Mouse (Mus musculus) kidney, embryonic 16.5 days (tissue): ENCODE results near the gene Rangap1. TPM values are rescaled to one million over a fixed set of nuclear protein-coding genes. Genes with fewer than 3 reads are reported as not detected.

Experiments used
- ATAC-seq: fragments of 200-750 bp; cut with Nextera tagmentation; 2 replicates; pipeline ENCODE4 v1.8.0; 2017; ENCODE audit warnings: moderate TSS enrichment; ENCODE audit not compliant: low FRiP score, low TSS enrichment
- H3K27ac ChIP-seq: fragments of 300-500 bp; sonication (generic); 2 replicates; pipeline ENCODE4 v1.5.1; 2014; ENCODE audit warnings: low read length
- H3K27me3 ChIP-seq: fragments of 300-500 bp; sonication (generic); 2 replicates; pipeline ENCODE4 v1.6.1; 2014; ENCODE audit warnings: low read length, control low read depth, mixed read lengths; ENCODE audit not compliant: insufficient read depth
- H3K36me3 ChIP-seq: fragments of 300-500 bp; sonication (generic); 2 replicates; pipeline ENCODE4 v1.6.1; 2014; ENCODE audit warnings: low read length, control low read depth, mixed read lengths; ENCODE audit not compliant: insufficient read depth
- H3K4me1 ChIP-seq: fragments of 300-500 bp; sonication (generic); 2 replicates; pipeline ENCODE4 v1.6.1; 2014; ENCODE audit warnings: low read length, control low read depth, mixed read lengths; ENCODE audit not compliant: insufficient read depth
- H3K4me2 ChIP-seq: fragments of 300-500 bp; sonication (generic); replicated peaks from 2 replicates; pipeline ENCODE4 v1.6.1; 2014; ENCODE audit warnings: low read depth, low read length
- H3K4me3 ChIP-seq: fragments of 300-500 bp; sonication (generic); 2 replicates; pipeline ENCODE4 v1.5.1; 2014; ENCODE audit warnings: mild to moderate bottlenecking, low read length
- H3K9ac ChIP-seq: fragments of 300-500 bp; sonication (generic); replicated peaks from 2 replicates; pipeline ENCODE4 v1.6.1; 2014; ENCODE audit warnings: low read length
- H3K9me3 ChIP-seq: fragments of 300-500 bp; sonication (generic); 2 replicates; pipeline ENCODE4 v1.6.1; 2016; ENCODE audit warnings: low read length, control low read depth
- WGBS: fragments of 180-500 bp; shearing (Covaris S2); extraction: QIAGEN DNeasy Blood & Tissue Kit; methylation state at CpG from one replicate; pipeline ENCODE4 v1.1.7; 2014; 5-methylcytosine and 5-hydroxymethylcytosine counted together
- polyA plus RNA-seq: library from polyadenylated mRNA; unstranded; fragments of >200 nt; fragmentation: Nextera tagmentation; extraction: Ambion mirVana; gene quantifications from 2 replicates; pipeline ENCODE4 v1.2.1, GENCODE M21; 2015

The Rangap1 gene
- polyA plus RNA-seq, result 101 and 109 TPM in 2 replicates

- H3K9ac ChIP-seq, result peak within 1 kb of the TSS; percentile 96
- WGBS, result 0% methylated on average over 60 of the region's 65 CpGs
- no peaks in the 10 kb centered on the region for H3K27me3 ChIP-seq
- peak within 1 kb of the TSS; percentile 94 for H3K27ac ChIP-seq
- peak within 1 kb of the TSS; percentile 96 for H3K4me3 ChIP-seq
- H3K4me2 ChIP-seq, result peak within 1 kb of the TSS; percentile 82
- H3K4me1 ChIP-seq, result peaks cover 24% of the 10 kb centered on the region
- H3K36me3 ChIP-seq, result no peaks in the 10 kb centered on the region
- ATAC-seq, result peak; percentile 78
- H3K9me3 ChIP-seq, result no peaks in the 10 kb centered on the region
These were observed at the start of gene Rangap1, which contains the start of gene Zc3h7b for GRCm38 (mm10) chr15:81744992-81745600. Gene Rangap1 (minus strand): TSS chr15:81745530. Gene Zc3h7b (plus strand): TSS chr15:81745057.

- Histone ChIP-seq H3K27ac (no peak overlapping the region), H3K4me3 (no peak overlapping the region), H3K36me3 (peaks cover 39% of the 10 kb centered on the region), H3K4me1 (no peaks in the 10 kb centered on the region), H3K9ac (no peak overlapping the region), H3K4me2 (no peak overlapping the region), H3K27me3 (no peaks in the 10 kb centered on the region), H3K9me3 (no peaks in the 10 kb centered on the region)
- WGBS, result 94% methylated on average over 9 of the region's 9 CpGs
- no peak for ATAC-seq
These were observed 47.1 kb upstream of the Rangap1 start for GRCm38 (mm10) chr15:81792444-81792843.

DNA sequence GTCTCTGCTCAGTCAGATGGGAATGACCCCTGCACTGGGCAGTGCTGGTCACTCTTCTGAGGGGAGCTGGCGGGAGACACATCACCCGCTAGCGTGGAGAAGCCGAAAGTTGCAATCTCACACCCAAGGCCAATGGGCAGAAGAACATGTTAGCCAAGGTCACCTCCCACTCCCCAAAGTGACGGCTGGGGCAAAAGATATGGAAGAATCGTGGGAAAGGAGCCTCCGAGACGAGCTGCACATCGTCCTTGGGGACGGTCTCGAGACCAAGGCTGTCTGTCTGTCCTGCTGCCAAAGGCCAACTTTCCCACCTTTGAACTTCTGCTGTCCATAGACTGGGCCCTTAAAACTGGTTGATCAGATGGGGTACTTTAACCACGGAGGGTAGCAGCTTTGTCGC, 42.2 kb upstream of the Rangap1 start:
- peaks cover 52% of the 10 kb centered on the region for H3K36me3 ChIP-seq
- H3K27ac ChIP-seq, result no peak overlapping the region
- no peaks in the 10 kb centered on the region for H3K27me3 ChIP-seq
- ATAC-seq, result no peak
- no peak overlapping the region for H3K9ac ChIP-seq
- no peaks in the 10 kb centered on the region for H3K9me3 ChIP-seq
- H3K4me3 ChIP-seq, result no peak overlapping the region
- WGBS, result 89% methylated on average over 13 of the region's 13 CpGs
- no peaks in the 10 kb centered on the region for H3K4me1 ChIP-seq
- H3K4me2 ChIP-seq, result no peak overlapping the region

- Histone ChIP-seq H3K27me3 (no peaks in the 10 kb centered on the region), H3K36me3 (peaks cover 61% of the 10 kb centered on the region), H3K4me2 (no peak overlapping the region), H3K27ac (no peak overlapping the region), H3K4me3 (no peak overlapping the region), H3K9me3 (no peaks in the 10 kb centered on the region), H3K4me1 (no peaks in the 10 kb centered on the region), H3K9ac (no peak overlapping the region)
- ATAC-seq, result no peak
- WGBS, result 93% methylated on average over 8 of the region's 8 CpGs
These were observed 40.4 kb upstream of the Rangap1 start for GRCm38 (mm10) chr15:81785701-81786100.

- no peaks in the 10 kb centered on the region for H3K27me3 ChIP-seq
- no peak overlapping the region for H3K9ac ChIP-seq
- peaks cover 67% of the 10 kb centered on the region for H3K36me3 ChIP-seq
- ATAC-seq, result no peak
- no peak overlapping the region for H3K27ac ChIP-seq
- no peak overlapping the region for H3K4me2 ChIP-seq
- H3K4me1 ChIP-seq, result no peaks in the 10 kb centered on the region
- H3K4me3 ChIP-seq, result no peak overlapping the region
- WGBS, result 41% methylated on average over 5 of the region's 5 CpGs
- H3K9me3 ChIP-seq, result no peaks in the 10 kb centered on the region
These were observed 39.4 kb upstream of the Rangap1 start for GRCm38 (mm10) chr15:81784762-81785161.

GRCm38 (mm10) chr15:81781816-81782215, 36.5 kb upstream of the Rangap1 start:
- Histone ChIP-seq H3K4me1 (no peaks in the 10 kb centered on the region), H3K4me3 (no peak overlapping the region), H3K9ac (no peak overlapping the region), H3K27ac (no peak overlapping the region), H3K27me3 (no peaks in the 10 kb centered on the region), H3K4me2 (no peak overlapping the region), H3K9me3 (no peaks in the 10 kb centered on the region), H3K36me3 (peaks cover 82% of the 10 kb centered on the region)
- ATAC-seq, result no peak
- 78% methylated on average over 7 of the region's 7 CpGs for WGBS

- H3K27ac ChIP-seq, result no peak overlapping the region
- H3K9ac ChIP-seq, result no peak overlapping the region
- no peak overlapping the region for H3K4me2 ChIP-seq
- no peak overlapping the region for H3K4me3 ChIP-seq
- no peaks in the 10 kb centered on the region for H3K27me3 ChIP-seq
- no peaks in the 10 kb centered on the region for H3K4me1 ChIP-seq
- WGBS, result 85% methylated on average over 11 of the region's 11 CpGs
- ATAC-seq, result no peak
- no peaks in the 10 kb centered on the region for H3K9me3 ChIP-seq
- peaks cover 77% of the 10 kb centered on the region for H3K36me3 ChIP-seq
These were observed 31.5 kb upstream of the Rangap1 start for GRCm38 (mm10) chr15:81776631-81777422.

GRCm38 (mm10) chr15:81774505-81775171, 29.3 kb upstream of the Rangap1 start:
- Histone ChIP-seq H3K36me3 (peaks cover 73% of the 10 kb centered on the region), H3K4me2 (no peak overlapping the region), H3K4me1 (no peaks in the 10 kb centered on the region), H3K9ac (no peak overlapping the region), H3K27me3 (no peaks in the 10 kb centered on the region), H3K9me3 (no peaks in the 10 kb centered on the region), H3K27ac (no peak overlapping the region), H3K4me3 (no peak overlapping the region)
- WGBS, result 84% methylated on average over 15 of the region's 15 CpGs
- ATAC-seq, result no peak

GRCm38 (mm10) chr15:81772431-81773120, 27.2 kb upstream of the Rangap1 start:
- peaks cover 63% of the 10 kb centered on the region for H3K36me3 ChIP-seq
- H3K9ac ChIP-seq, result no peak overlapping the region
- H3K4me2 ChIP-seq, result no peak overlapping the region
- no peaks in the 10 kb centered on the region for H3K9me3 ChIP-seq
- peaks cover 4% of the 10 kb centered on the region; the same call in 1 of the 2 replicates for H3K4me1 ChIP-seq
- ATAC-seq, result no peak
- WGBS, result 50% methylated on average over 20 of the region's 20 CpGs
- H3K27ac ChIP-seq, result peak overlapping the region; percentile 46
- H3K4me3 ChIP-seq, result no peak overlapping the region
- H3K27me3 ChIP-seq, result no peaks in the 10 kb centered on the region
